Mouse (Mus musculus) stomach, embryonic 14.5 days (tissue): Measurements from ENCODE around the gene Ncoa5. TPM values are rescaled to one million over a fixed set of nuclear protein-coding genes. Genes with fewer than 3 reads are reported as not detected.

Experiments used
- ATAC-seq: fragments of 200-750 bp; cut with Nextera tagmentation; 2 replicates; pipeline ENCODE4 v1.8.0; 2017; ENCODE audit warnings: low read depth, moderate TSS enrichment; ENCODE audit not compliant: insufficient number of reproducible peaks, insufficient read depth, low FRiP score
- H3K27ac ChIP-seq: fragments of 300-500 bp; sonication (generic); 2 replicates; pipeline ENCODE4 v1.5.1; 2014; ENCODE audit warnings: mild to moderate bottlenecking, low read length, moderate library complexity, mixed read lengths
- H3K27me3 ChIP-seq: fragments of 300-500 bp; sonication (generic); 2 replicates; pipeline ENCODE4 v1.6.1; 2014; ENCODE audit warnings: low read length, control low read depth, mixed read lengths; ENCODE audit not compliant: control insufficient read depth, insufficient read depth
- H3K36me3 ChIP-seq: fragments of 300-500 bp; sonication (generic); 2 replicates; pipeline ENCODE4 v1.6.1; 2014; ENCODE audit warnings: mild to moderate bottlenecking, control low read depth, low read length, moderate library complexity, mixed read lengths; ENCODE audit not compliant: control insufficient read depth, insufficient read depth
- H3K4me1 ChIP-seq: fragments of 300-500 bp; sonication (generic); 2 replicates; pipeline ENCODE4 v1.6.1; 2014; ENCODE audit warnings: low read length, control low read depth, mixed read lengths; ENCODE audit not compliant: control insufficient read depth, insufficient read depth
- H3K4me2 ChIP-seq: fragments of 300-500 bp; sonication (generic); replicated peaks from 2 replicates; pipeline ENCODE4 v1.6.1; 2014; ENCODE audit warnings: low read depth, low read length, control low read depth
- H3K4me3 ChIP-seq: fragments of 300-500 bp; sonication (generic); 2 replicates; pipeline ENCODE4 v1.5.1; 2014; ENCODE audit warnings: low read depth, low read length, control low read depth
- H3K9ac ChIP-seq: fragments of 300-500 bp; sonication (generic); replicated peaks from 2 replicates; pipeline ENCODE4 v1.6.1; 2014; ENCODE audit warnings: low read depth, mild to moderate bottlenecking, control low read depth, low read length, moderate library complexity, mixed read lengths
- H3K9me3 ChIP-seq: fragments of 300-500 bp; sonication (generic); 2 replicates; pipeline ENCODE4 v1.6.1; 2016; ENCODE audit warnings: low read depth, low read length, control low read depth; ENCODE audit not compliant: control insufficient read depth
- WGBS: fragments of 180-500 bp; shearing (Covaris S2); extraction: QIAGEN DNeasy Blood & Tissue Kit; methylation state at CpG from one replicate; pipeline ENCODE4 v1.1.7; 2014; 5-methylcytosine and 5-hydroxymethylcytosine counted together
- polyA plus RNA-seq: library from polyadenylated mRNA; unstranded; fragments of >200 nt; fragmentation: Nextera tagmentation; extraction: Ambion mirVana; gene quantifications from 2 replicates; pipeline ENCODE4 v1.2.1, GENCODE M21; 2014

The Ncoa5 gene
- polyA plus RNA-seq, 1 experiment from 2014 or later, result 53.8 TPM

- no peaks in the 10 kb centered on the region for H3K9me3 ChIP-seq
- no peak overlapping the region for H3K9ac ChIP-seq
- H3K36me3 ChIP-seq, result peaks cover 96% of the 10 kb centered on the region
- no peak overlapping the region for H3K4me2 ChIP-seq
- ATAC-seq, result no peak
- no peak overlapping the region for H3K27ac ChIP-seq
- H3K4me1 ChIP-seq, result no peaks in the 10 kb centered on the region
- 100% methylated on average over 1 of the region's 1 CpGs for WGBS
- H3K4me3 ChIP-seq, result no peak overlapping the region
- no peaks in the 10 kb centered on the region for H3K27me3 ChIP-seq
Measured at GRCm38 (mm10) chr2:165007986-165008385, 26.7 kb downstream of the Ncoa5 start.

DNA sequence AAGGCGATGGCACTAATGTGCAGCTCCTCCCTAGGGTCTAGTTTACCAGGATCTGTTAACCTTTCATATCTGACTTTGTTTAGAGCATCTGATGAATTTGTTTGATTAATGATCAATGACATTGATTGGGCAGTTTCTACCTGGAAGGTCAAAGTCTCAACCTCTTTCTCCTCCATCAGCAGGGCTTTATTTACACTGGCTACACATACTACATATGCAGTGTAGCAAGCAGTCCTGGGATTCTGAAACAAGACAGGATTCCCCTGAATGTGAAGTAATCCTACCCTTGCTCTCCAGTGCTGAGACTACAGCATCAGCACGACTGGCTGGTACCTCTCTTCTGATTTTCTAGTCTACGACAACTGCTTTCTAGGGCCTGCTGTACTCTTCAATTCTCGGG is 27.9 kb downstream of the Ncoa5 start:
- Histone ChIP-seq H3K4me3 (no peak overlapping the region), H3K27ac (no peak overlapping the region), H3K27me3 (no peaks in the 10 kb centered on the region), H3K36me3 (peaks cover 96% of the 10 kb centered on the region), H3K9ac (no peak overlapping the region), H3K4me1 (no peaks in the 10 kb centered on the region), H3K9me3 (no peaks in the 10 kb centered on the region), H3K4me2 (no peak overlapping the region)
- ATAC-seq, result no peak
- WGBS, result 91% methylated on average over 4 of the region's 4 CpGs

DNA sequence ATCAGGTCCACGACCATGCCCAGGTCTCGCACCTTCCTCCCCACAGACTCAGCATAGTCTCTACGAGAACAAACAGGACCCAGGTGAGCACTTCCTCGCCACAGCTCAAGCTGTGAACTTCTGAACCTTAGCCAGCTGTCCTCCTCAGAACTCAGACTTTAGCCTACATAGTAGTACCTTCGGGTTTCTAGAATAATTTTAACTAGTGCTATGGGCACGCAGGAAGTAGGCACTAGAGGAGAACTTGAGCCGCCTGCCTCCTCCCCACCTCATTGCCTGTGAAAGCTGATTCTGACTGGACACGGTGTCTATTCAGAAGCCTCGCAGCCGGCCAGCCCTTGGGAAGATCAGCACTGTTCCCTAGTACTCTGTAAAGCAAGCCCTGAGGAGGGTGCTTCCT is 30.4 kb downstream of the Ncoa5 start:
- no peak overlapping the region for H3K4me2 ChIP-seq
- ATAC-seq, result no peak
- WGBS, result 89% methylated on average over 10 of the region's 10 CpGs

GRCm38 (mm10) chr2:165003108-165003507 is 31.6 kb downstream of the Ncoa5 start:
- WGBS, result 86% methylated on average over 3 of the region's 3 CpGs
- no peak for ATAC-seq

More for the DNA sequence above, 30.4 kb downstream of the Ncoa5 start:
- Histone ChIP-seq H3K9me3 (no peaks in the 10 kb centered on the region), H3K27ac (no peak overlapping the region), H3K4me3 (no peak overlapping the region), H3K9ac (no peak overlapping the region), H3K27me3 (peaks cover 2% of the 10 kb centered on the region; the same call in 1 of the 2 replicates), H3K36me3 (peaks cover 87% of the 10 kb centered on the region), H3K4me1 (no peaks in the 10 kb centered on the region)

GRCm38 (mm10) chr2:165001958-165002357 is 32.7 kb downstream of the Ncoa5 start:
- Histone ChIP-seq H3K9ac (no peak overlapping the region), H3K4me3 (no peak overlapping the region), H3K27me3 (peaks cover 12% of the 10 kb centered on the region; the same call in 1 of the 2 replicates), H3K36me3 (peaks cover 65% of the 10 kb centered on the region), H3K9me3 (no peaks in the 10 kb centered on the region), H3K27ac (no peak overlapping the region), H3K4me1 (peaks cover 15% of the 10 kb centered on the region), H3K4me2 (no peak overlapping the region)
- 87% methylated on average over 13 of the region's 13 CpGs for WGBS
- no peak for ATAC-seq

More at GRCm38 (mm10) chr2:165003108-165003507, 31.6 kb downstream of the Ncoa5 start:
- Histone ChIP-seq H3K27me3 (peaks cover 8% of the 10 kb centered on the region; the same call in 1 of the 2 replicates), H3K27ac (no peak overlapping the region), H3K36me3 (peaks cover 77% of the 10 kb centered on the region), H3K9me3 (no peaks in the 10 kb centered on the region), H3K4me1 (peaks cover 5% of the 10 kb centered on the region), H3K9ac (no peak overlapping the region), H3K4me3 (no peak overlapping the region), H3K4me2 (no peak overlapping the region)

- Histone ChIP-seq H3K4me3 (peak overlapping the region; percentile 29), H3K4me2 (peak overlapping the region; percentile 62), H3K27ac (no peak overlapping the region), H3K9ac (no peak overlapping the region), H3K4me1 (peaks cover 15% of the 10 kb centered on the region), H3K9me3 (no peaks in the 10 kb centered on the region), H3K36me3 (peaks cover 28% of the 10 kb centered on the region), H3K27me3 (peaks cover 12% of the 10 kb centered on the region; the same call in 1 of the 2 replicates)
- under 1% methylated on average over 50 of the region's 52 CpGs for WGBS
- no peak for ATAC-seq
Measured at GRCm38 (mm10) chr2:164997721-164998428, 36.8 kb downstream of the Ncoa5 start.

DNA sequence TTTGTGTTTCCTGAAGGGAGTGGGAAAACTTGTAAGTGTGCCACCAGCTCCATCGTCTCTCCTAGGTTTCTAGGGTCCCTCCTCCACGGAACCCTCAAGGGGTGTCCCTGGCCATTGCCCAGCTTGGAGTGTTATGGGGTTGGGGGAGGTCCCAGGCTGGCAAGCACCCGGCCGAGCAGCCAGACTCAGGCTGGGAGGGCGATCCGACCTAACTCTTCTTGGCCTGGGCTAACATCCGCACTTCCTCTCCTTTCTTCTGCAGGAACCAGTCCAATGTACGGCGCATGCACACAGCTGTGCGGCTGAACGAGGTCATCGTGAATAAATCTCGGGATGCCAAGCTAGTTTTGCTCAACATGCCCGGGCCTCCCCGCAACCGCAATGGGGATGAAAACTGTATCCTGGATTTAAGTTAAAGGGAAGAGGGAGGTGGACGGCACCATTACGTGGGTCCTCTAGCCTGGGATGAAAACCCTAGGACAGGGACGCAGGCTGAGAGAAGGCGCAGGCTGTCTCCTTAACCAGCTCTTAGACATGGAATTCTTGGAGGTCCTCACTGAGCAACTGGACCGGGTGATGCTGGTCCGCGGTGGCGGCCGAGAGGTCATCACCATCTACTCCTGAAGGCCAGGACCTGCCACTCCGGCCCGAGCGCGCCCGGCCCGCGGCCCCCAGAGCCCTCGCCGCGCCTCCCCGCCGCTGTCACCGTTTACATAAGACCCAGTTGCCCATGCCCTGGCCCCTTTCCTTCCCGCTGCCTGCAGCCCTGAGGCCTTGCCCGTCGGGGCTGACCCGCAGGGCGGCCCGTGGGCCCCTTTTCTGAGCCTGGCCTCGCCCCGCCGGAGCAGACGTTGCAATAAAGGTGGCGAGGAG is 37.6 kb downstream of the Ncoa5 start:
- no peak for ATAC-seq
- H3K27ac ChIP-seq, result no peak overlapping the region
- peak overlapping the region; percentile 62 for H3K4me2 ChIP-seq
- WGBS, result 8% methylated on average over 40 of the region's 49 CpGs
- H3K4me1 ChIP-seq, result peaks cover 15% of the 10 kb centered on the region
- H3K27me3 ChIP-seq, result peaks cover 12% of the 10 kb centered on the region; the same call in 1 of the 2 replicates
- peaks cover 20% of the 10 kb centered on the region for H3K36me3 ChIP-seq
- no peaks in the 10 kb centered on the region for H3K9me3 ChIP-seq
- peak overlapping the region; percentile 29 for H3K4me3 ChIP-seq
- H3K9ac ChIP-seq, result no peak overlapping the region

DNA sequence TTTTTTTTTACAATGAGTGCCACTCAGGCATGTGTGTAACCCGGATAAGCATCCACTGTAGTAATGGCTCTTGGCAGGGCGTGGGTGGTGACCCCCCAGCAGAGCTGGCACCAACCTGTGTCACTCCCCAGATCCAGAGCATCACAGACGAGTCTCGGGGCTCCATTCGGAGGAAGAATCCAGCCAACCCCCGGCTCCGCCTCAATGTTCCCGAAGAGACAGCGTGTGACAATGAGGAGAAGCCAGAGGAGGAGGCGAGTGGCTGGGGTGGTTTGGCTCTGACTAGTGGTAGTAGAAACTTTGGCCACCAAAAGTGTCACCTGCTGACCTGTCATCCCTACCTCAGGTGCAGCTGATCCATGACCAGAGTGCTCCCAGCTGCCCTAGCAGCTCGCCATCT is 38.7 kb downstream of the Ncoa5 start:
- no peak overlapping the region for H3K4me2 ChIP-seq
- H3K36me3 ChIP-seq, result peaks cover 9% of the 10 kb centered on the region
- peaks cover 12% of the 10 kb centered on the region; the same call in 1 of the 2 replicates for H3K27me3 ChIP-seq
- no peak overlapping the region for H3K27ac ChIP-seq
- H3K4me1 ChIP-seq, result peaks cover 15% of the 10 kb centered on the region
- no peak overlapping the region for H3K4me3 ChIP-seq
- no peak overlapping the region for H3K9ac ChIP-seq
- WGBS, result 69% methylated on average over 11 of the region's 11 CpGs
- no peaks in the 10 kb centered on the region for H3K9me3 ChIP-seq
- ATAC-seq, result no peak
